Mouse (Mus musculus) neural tube, embryonic 15.5 days (tissue): Measurements from ENCODE around the gene Tagln2. TPM values are rescaled to one million over a fixed set of nuclear protein-coding genes. Genes with fewer than 3 reads are reported as not detected.
A peak's percentile ranks its signal among the peaks of the same experiment; 100 is the strongest.

Source experiments
- ATAC-seq: fragments of 200-750 bp; cut with Nextera tagmentation; 2 replicates; pipeline ENCODE4 v1.8.0; 2017; ENCODE audit warnings: mild to moderate bottlenecking, moderate TSS enrichment, moderate library complexity; ENCODE audit not compliant: low FRiP score
- H3K27ac ChIP-seq: fragments of 300-500 bp; sonication (generic); replicated peaks from 2 replicates; pipeline ENCODE4 v1.5.1; 2015; ENCODE audit warnings: mild to moderate bottlenecking, inconsistent platforms
- H3K27me3 ChIP-seq: fragments of 300-500 bp; sonication (generic); replicated peaks from 2 replicates; pipeline ENCODE4 v1.6.1; 2015; ENCODE audit warnings: inconsistent platforms
- H3K36me3 ChIP-seq: fragments of 300-500 bp; sonication (generic); 2 replicates; pipeline ENCODE4 v1.6.1; 2015; ENCODE audit warnings: inconsistent platforms
- H3K4me1 ChIP-seq: fragments of 300-500 bp; sonication (generic); 2 replicates; pipeline ENCODE4 v1.6.1; 2015; ENCODE audit warnings: inconsistent platforms
- H3K4me2 ChIP-seq: fragments of 300-500 bp; sonication (generic); 2 replicates; pipeline ENCODE4 v1.6.1; 2015; ENCODE audit warnings: inconsistent platforms, mild to moderate bottlenecking, moderate library complexity
- H3K4me3 ChIP-seq: fragments of 300-500 bp; sonication (generic); replicated peaks from 2 replicates; pipeline ENCODE4 v1.5.1; 2015; ENCODE audit warnings: mild to moderate bottlenecking, inconsistent platforms
- H3K9ac ChIP-seq: fragments of 300-500 bp; sonication (generic); replicated peaks from 2 replicates; pipeline ENCODE4 v1.6.1; 2015; ENCODE audit warnings: mild to moderate bottlenecking, inconsistent platforms
- H3K9me3 ChIP-seq: fragments of 300-500 bp; sonication (generic); replicated peaks from 2 replicates; pipeline ENCODE4 v1.6.1; 2016; ENCODE audit warnings: inconsistent platforms
- WGBS: fragments of 180-500 bp; shearing (Covaris S2); methylation state at CpG from one replicate; pipeline ENCODE4 v1.1.7; 2015; ENCODE audit warnings: mixed read lengths; 5-methylcytosine and 5-hydroxymethylcytosine counted together
- polyA plus RNA-seq: library from polyadenylated mRNA; unstranded; fragments of >200 nt; fragmentation: Nextera tagmentation; extraction: Ambion mirVana; gene quantifications from 2 replicates; pipeline ENCODE4 v1.2.1, GENCODE M21; 2015

Tagln2 gene
- polyA plus RNA-seq, 1 experiment from 2014 or later, result 140 TPM

DNA sequence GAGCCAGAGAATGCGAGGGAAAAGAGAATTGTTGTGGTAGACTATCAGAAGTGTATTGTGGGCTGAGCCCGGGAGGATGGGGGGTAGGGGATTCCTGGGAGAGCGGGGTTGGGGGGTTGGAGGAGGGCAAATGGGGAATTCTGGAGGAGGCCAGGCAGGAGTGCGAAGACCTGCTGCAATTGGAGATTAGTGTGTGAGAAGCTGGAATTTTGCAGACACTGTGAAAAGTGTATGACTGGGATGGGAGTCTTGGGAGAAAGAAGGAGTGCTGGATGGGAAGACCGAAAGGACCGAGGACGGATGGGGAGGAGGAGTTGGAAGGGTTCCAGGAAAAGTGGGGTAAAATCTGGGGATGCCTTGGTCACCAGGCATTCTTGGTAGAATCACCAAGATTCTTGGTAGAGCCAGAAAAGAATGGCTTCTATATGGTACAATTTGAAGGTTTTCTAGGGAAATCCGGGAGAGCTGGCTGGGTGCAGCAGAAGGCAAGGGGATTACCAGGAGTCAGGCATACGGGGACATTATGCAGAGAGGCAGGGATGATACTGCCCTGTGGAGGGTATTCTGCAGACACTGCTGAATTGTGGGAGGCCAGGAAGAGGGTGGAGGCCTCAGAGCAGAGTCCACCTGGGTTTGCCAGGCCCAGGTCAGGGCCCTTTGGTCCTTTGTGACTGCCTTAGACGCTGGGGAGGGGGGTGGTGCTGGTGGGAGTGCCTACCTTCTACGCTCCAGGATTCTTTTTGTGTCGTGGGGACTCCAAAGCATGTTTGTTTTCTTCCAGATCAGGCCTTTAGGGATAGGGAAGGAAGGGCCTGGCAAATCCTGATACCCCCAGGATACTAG is 17.1 kb upstream of the Tagln2 start:
- Histone ChIP-seq H3K36me3 (no peaks in the 10 kb centered on the region), H3K4me2 (peak overlapping the region; percentile 86), H3K4me1 (peaks cover 65% of the 10 kb centered on the region), H3K27me3 (no peaks in the 10 kb centered on the region), H3K9ac (peak overlapping the region; percentile 65), H3K4me3 (peak overlapping the region; percentile 69), H3K9me3 (no peaks in the 10 kb centered on the region), H3K27ac (peak overlapping the region; percentile 60)
- 2% methylated on average over 12 of the region's 12 CpGs for WGBS
- ATAC-seq, result peak; percentile 26

DNA sequence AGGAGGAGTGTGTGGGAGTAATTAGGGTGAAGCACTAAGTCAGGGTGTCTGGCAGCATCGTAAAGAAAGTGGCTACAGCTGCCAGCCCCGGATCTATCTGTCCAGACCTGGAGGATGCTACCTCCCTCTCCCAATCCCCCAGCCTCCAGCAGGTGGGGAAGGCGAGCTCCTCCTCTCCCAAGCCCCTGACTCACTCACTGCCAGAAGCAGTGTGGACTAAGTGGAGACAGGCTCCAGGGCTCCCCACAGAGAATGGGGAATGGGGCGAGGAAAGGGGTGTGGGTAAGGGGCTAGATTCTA is 16.5 kb upstream of the Tagln2 start:
- Histone ChIP-seq H3K27ac (peak overlapping the region; percentile 60), H3K36me3 (no peaks in the 10 kb centered on the region), H3K4me2 (peak overlapping the region; percentile 86), H3K27me3 (no peaks in the 10 kb centered on the region), H3K9ac (peak overlapping the region; percentile 65), H3K9me3 (no peaks in the 10 kb centered on the region), H3K4me1 (peaks cover 68% of the 10 kb centered on the region), H3K4me3 (peak overlapping the region; percentile 69)
- no peak for ATAC-seq
- WGBS, result 13% methylated on average over 4 of the region's 4 CpGs

DNA sequence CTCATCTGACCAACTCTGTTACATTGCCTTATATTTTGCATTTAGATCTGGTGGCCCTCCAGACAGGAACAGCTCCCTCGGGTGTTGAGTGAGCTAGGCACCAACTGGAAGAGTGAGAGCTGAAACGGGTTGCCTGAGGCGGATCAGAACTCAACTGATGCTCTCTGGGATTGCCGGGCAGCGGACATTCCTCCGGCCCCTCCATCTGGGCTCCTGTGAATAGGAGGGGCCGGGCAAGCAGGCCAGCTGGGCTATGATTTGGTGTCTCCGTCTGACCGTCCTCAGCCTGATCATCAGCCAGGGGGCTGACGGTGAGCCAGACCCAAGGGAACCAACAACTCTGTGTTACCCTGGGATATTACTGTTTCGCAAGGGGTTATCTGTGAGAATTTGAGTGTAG is 15.6 kb upstream of the Tagln2 start:
- H3K27ac ChIP-seq, result no peak overlapping the region
- ATAC-seq, result no peak
- no peaks in the 10 kb centered on the region for H3K9me3 ChIP-seq
- H3K27me3 ChIP-seq, result no peaks in the 10 kb centered on the region
- no peak overlapping the region; the same call in 1 of the 2 replicates for H3K9ac ChIP-seq
- H3K4me1 ChIP-seq, result peaks cover 69% of the 10 kb centered on the region
- peak overlapping the region; percentile 86 for H3K4me2 ChIP-seq
- 22% methylated on average over 11 of the region's 11 CpGs for WGBS
- peak overlapping the region; percentile 29 for H3K4me3 ChIP-seq
- H3K36me3 ChIP-seq, result no peaks in the 10 kb centered on the region

DNA sequence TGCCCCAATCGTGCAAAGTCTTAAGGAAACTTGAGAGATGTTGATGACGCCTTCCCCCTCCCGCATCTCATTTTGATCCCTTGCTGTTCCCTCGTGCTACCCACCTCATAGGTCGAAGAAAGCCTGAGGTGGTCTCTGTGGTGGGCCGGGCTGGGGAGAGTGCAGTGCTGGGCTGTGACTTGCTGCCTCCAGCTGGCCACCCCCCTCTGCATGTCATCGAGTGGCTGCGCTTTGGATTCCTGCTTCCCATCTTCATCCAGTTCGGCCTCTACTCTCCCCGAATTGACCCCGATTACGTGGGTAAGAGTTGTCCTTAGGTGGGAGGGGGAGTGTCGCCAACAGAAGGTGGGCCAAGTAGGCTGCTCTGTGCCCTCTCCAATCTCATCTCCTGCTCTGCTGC is 15.2 kb upstream of the Tagln2 start:
- Histone ChIP-seq H3K27me3 (no peaks in the 10 kb centered on the region), H3K4me2 (peak overlapping the region; percentile 86), H3K27ac (no peak overlapping the region), H3K9ac (no peak overlapping the region), H3K4me1 (peaks cover 69% of the 10 kb centered on the region), H3K36me3 (no peaks in the 10 kb centered on the region), H3K4me3 (peak overlapping the region; percentile 29), H3K9me3 (no peaks in the 10 kb centered on the region)
- no peak for ATAC-seq
- 35% methylated on average over 13 of the region's 13 CpGs for WGBS

DNA sequence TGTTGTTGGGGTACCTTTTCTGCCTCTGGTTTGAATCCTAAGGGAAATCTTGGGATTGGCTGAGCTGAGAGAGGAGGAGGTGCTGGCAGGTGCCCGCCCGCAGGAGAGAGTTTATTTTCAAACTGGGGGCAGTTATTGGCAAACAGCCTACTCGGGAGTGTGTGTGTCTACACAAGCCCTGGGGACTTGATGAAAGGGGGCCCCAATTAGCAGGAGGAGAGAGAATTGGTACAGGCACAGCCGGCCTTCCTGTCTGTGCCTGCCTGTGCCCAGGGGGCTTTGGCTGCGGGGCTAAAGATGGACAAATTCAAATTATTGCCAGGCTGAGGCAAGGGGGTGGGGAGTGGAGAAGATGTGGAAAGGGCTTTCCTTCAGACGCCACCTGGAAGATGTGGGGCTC is 14.0 kb upstream of the Tagln2 start:
- H3K27ac ChIP-seq, result no peak overlapping the region
- H3K36me3 ChIP-seq, result no peaks in the 10 kb centered on the region
- no peak for ATAC-seq
- H3K4me1 ChIP-seq, result peaks cover 72% of the 10 kb centered on the region
- H3K27me3 ChIP-seq, result no peaks in the 10 kb centered on the region
- peak overlapping the region; percentile 29 for H3K4me3 ChIP-seq
- peak overlapping the region; percentile 86 for H3K4me2 ChIP-seq
- H3K9ac ChIP-seq, result peak overlapping the region; percentile 20; the same call in 1 of the 2 replicates
- H3K9me3 ChIP-seq, result no peaks in the 10 kb centered on the region
- 7% methylated on average over 6 of the region's 6 CpGs for WGBS

DNA sequence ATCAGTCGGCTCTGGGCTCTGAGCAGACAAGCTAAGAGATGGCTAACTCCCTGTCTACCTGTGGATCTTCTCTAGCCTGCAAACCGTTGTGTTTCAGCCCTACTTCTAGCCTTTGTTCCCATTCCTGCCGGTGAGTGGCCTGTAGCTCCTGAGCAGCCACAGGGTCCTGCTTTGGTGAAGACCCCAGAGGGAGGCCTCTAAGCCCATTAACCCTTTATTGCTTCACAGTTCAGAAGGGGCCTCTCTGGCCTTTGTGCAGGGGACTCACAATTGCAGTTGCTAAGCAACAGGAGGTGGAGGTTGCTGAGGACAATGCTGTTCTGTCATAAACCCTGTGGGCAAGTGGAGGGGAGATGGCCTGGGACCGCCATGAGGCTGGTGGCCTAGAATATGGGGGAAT is 13.6 kb upstream of the Tagln2 start:
- no peaks in the 10 kb centered on the region for H3K9me3 ChIP-seq
- 0 out of 2 replicates have a peak, but pooled peaks cover 2% of the 10 kb centered on the region for H3K36me3 ChIP-seq
- no peak for ATAC-seq
- H3K4me2 ChIP-seq, result peak overlapping the region; percentile 86
- H3K9ac ChIP-seq, result peak overlapping the region; percentile 36
- WGBS, result 11% methylated on average over 4 of the region's 4 CpGs
- H3K4me1 ChIP-seq, result peaks cover 68% of the 10 kb centered on the region
- H3K4me3 ChIP-seq, result peak overlapping the region; percentile 29
- no peak overlapping the region for H3K27ac ChIP-seq
- H3K27me3 ChIP-seq, result no peaks in the 10 kb centered on the region

DNA sequence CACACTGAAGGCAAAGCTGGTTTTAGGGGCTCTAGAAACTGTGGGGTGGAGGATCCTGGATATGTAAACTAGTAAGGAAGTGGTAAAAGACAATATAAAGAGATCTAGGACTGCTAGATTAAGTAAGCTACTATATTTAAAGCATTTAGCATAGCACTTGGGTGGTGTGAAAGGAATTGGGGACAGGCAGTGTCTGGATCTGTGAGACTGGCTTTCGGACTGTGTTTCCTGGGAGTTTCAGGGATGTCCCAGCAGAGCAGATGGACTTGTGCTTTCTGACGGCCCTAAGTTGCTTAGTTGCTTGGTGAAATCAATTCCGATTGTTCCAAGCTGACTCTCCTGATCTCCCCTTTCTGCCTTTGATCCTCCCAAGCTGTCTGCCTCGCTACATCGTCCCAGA is 13.2 kb upstream of the Tagln2 start:
- Histone ChIP-seq H3K9me3 (no peaks in the 10 kb centered on the region), H3K4me1 (peaks cover 64% of the 10 kb centered on the region), H3K4me2 (peak overlapping the region; percentile 86), H3K27me3 (no peaks in the 10 kb centered on the region), H3K9ac (peak overlapping the region; percentile 36), H3K4me3 (peak overlapping the region; percentile 29), H3K36me3 (0 out of 2 replicates have a peak, but pooled peaks cover 4% of the 10 kb centered on the region), H3K27ac (no peak overlapping the region)
- ATAC-seq, result no peak
- 32% methylated on average over 5 of the region's 5 CpGs for WGBS

DNA sequence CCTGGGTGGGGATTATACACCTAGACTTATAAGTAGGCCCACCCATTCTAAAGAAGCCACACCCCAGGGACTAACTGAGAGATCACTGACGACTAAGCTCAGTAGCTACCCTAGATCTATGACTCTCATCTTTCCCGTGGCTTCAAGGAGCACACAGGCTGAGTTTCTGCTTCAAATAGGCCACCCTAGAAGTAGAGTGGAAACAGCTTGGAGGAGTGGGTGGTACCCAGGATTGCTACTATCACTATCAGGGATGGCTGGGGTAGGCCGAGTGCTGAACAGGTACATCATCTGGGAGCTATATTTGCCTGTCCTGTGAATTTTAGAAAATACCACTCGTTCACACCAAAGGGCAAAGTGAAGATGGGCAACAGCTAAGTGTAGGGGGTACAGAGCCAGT is 12.0 kb upstream of the Tagln2 start:
- H3K4me3 ChIP-seq, result no peak overlapping the region
- 79% methylated on average over 4 of the region's 4 CpGs for WGBS
- no peak overlapping the region for H3K4me2 ChIP-seq
- no peaks in the 10 kb centered on the region for H3K9me3 ChIP-seq
- no peak overlapping the region for H3K9ac ChIP-seq
- 0 out of 2 replicates have a peak, but pooled peaks cover 9% of the 10 kb centered on the region for H3K36me3 ChIP-seq
- no peak for ATAC-seq
- H3K4me1 ChIP-seq, result peaks cover 56% of the 10 kb centered on the region
- H3K27ac ChIP-seq, result no peak overlapping the region
- no peaks in the 10 kb centered on the region for H3K27me3 ChIP-seq

DNA sequence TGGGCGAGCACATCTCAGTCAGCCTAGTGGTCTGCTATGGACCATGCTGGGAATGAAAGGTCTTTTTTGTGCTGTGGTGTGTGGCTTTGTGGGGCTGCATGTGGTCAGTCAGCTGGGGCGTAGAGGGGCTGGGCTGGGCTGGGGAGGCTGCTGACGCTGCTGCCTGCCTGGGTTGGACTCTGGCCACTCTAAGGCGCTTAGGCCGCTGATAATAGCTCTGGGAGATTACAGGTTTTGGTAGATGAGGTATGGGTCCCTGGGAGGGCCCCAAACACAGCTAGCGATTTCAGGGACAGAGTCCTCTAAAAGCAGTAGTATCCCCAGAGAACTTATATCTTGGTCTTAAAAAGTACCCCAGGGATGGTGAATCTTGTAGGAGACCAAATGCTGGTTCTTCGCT is 11.0 kb upstream of the Tagln2 start:
- WGBS, result 85% methylated on average over 7 of the region's 7 CpGs
- H3K27ac ChIP-seq, result no peak overlapping the region
- no peak overlapping the region for H3K9ac ChIP-seq
- no peak for ATAC-seq
- H3K4me2 ChIP-seq, result no peak overlapping the region
- no peaks in the 10 kb centered on the region for H3K27me3 ChIP-seq
- H3K36me3 ChIP-seq, result peaks cover 9% of the 10 kb centered on the region; the same call in 1 of the 2 replicates
- no peak overlapping the region for H3K4me3 ChIP-seq
- H3K4me1 ChIP-seq, result peaks cover 47% of the 10 kb centered on the region
- H3K9me3 ChIP-seq, result no peaks in the 10 kb centered on the region

DNA sequence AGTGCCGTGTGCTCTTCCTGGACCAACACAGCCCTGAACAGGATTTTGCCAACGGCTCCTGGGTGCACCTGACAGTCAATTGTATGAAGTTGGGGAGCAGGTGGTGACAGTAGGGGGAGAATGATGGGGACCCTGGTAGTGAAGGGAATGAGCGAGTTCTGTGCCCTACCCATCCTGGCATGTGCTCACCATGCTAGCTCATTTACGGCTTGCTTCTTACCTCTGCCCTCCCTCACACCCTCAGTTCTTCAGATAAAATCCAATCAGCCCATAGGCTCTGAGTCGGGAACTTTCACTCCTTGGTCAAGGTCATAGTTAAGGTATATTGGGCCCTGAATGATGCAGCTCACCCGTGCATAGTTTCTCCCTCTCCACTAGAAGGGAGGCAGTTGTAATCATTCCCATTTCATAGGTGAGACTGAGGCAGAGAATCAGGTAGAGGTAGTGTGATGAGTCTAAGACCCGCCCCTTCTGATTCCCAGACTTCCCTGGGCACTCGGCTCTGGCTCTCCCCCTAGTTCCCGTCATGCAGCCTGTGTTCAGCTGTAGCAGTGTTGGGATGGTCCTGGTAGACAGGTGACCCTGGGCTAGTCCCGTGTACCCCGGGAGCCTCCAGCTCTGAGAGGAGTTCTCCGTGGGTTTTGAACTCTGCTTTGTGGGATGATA is 10.1 kb upstream of the Tagln2 start:
- H3K4me1 ChIP-seq, result peaks cover 38% of the 10 kb centered on the region
- H3K4me3 ChIP-seq, result no peak overlapping the region
- 59% methylated on average over 12 of the region's 12 CpGs for WGBS
- H3K36me3 ChIP-seq, result peaks cover 9% of the 10 kb centered on the region; the same call in 1 of the 2 replicates
- no peak overlapping the region for H3K27ac ChIP-seq
- H3K9ac ChIP-seq, result no peak overlapping the region
- H3K27me3 ChIP-seq, result no peaks in the 10 kb centered on the region
- H3K4me2 ChIP-seq, result peak overlapping the region; percentile 53
- H3K9me3 ChIP-seq, result no peaks in the 10 kb centered on the region
- peak; percentile 11; the same call in 1 of the 2 replicates for ATAC-seq

DNA sequence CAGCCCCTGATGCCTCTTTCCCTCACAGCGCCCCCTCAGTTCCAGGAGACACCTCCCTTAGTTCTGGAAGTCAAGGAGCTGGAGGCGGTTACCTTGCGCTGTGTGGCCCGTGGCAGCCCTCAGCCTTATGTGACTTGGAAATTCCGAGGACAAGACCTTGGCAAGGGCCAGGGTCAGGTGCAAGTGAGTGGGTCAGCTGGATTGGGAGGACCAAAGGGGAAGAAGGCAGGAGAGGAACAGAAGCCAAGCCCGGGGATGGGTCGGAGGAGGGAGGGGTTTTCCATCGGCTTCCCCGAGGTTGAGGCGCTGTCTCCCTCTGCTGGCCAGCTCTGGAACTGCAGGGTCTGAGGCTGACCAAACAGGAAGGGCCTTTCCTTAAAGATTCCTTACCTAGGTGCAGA is 9.6 kb upstream of the Tagln2 start:
- Histone ChIP-seq H3K27ac (no peak overlapping the region), H3K27me3 (no peaks in the 10 kb centered on the region), H3K36me3 (peaks cover 9% of the 10 kb centered on the region; the same call in 1 of the 2 replicates), H3K4me1 (peaks cover 32% of the 10 kb centered on the region), H3K4me3 (0 out of 2 replicates have a peak overlapping the region, but pooled peaks have one; percentile 20), H3K9me3 (no peaks in the 10 kb centered on the region), H3K9ac (no peak overlapping the region), H3K4me2 (peak overlapping the region; percentile 53)
- peak; percentile 56 for ATAC-seq
- WGBS, result 13% methylated on average over 10 of the region's 10 CpGs

DNA sequence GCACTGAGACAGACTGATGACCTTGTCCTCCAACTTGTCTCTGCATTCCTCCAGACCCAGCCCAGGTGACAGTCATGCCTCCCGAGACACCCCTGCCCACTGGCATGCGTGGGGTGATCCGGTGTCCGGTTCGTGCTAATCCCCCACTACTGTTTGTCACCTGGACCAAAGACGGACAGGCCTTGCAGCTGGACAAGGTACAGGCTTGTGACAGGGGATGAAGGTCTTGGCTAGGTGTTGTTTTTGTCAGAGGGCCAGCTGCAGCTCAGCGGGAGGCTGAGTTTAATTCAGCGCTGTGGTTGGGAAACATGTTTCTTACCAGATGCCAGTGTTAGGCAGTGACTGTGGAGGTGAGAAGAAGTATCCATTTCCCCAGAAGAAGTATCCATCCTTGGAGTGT is 7.8 kb upstream of the Tagln2 start:
- WGBS, result 93% methylated on average over 8 of the region's 8 CpGs
- H3K4me1 ChIP-seq, result peaks cover 14% of the 10 kb centered on the region
- peaks cover 18% of the 10 kb centered on the region for H3K36me3 ChIP-seq
- no peak overlapping the region for H3K4me3 ChIP-seq
- H3K27ac ChIP-seq, result no peak overlapping the region
- no peak overlapping the region for H3K9ac ChIP-seq
- no peak for ATAC-seq
- no peak overlapping the region for H3K4me2 ChIP-seq
- no peaks in the 10 kb centered on the region for H3K9me3 ChIP-seq
- 0 out of 2 replicates have a peak, but pooled peaks cover 4% of the 10 kb centered on the region for H3K27me3 ChIP-seq
